Mouse (Mus musculus): ENCODE measurements around the gene Trim24.

- TF ChIP-seq POLR2A (IDR thresholded peaks at IDR 0.05; ENCODE audit: borderline replicate concordance, low read depth, low read length) = no peak
- TF ChIP-seq CTCF (IDR thresholded peaks at IDR 0.05; ENCODE audit: low read depth, low read length) = no peak
These were observed 54.5 kb downstream of the Trim24 start for GRCm38 (mm10) chr6:37925104-37925503.

Measured in bone marrow macrophage, adult 2 months (primary cell).